Mouse (Mus musculus) C2C12 (cell line): ENCODE results near the gene Mphosph9. TPM values are rescaled to one million over a fixed set of nuclear protein-coding genes. Genes with fewer than 3 reads are reported as not detected.

Experiments used
- H3K27me3 ChIP-seq: one replicate; pipeline ENCODE4 v1.6.1; 2011; ENCODE audit not compliant: control insufficient read depth, insufficient read depth, insufficient read length
- H3K36me3 ChIP-seq: one replicate; pipeline ENCODE4 v1.6.1; 2011; ENCODE audit not compliant: control insufficient read depth, insufficient read depth
- H3K4me3 ChIP-seq: one replicate; pipeline ENCODE4 v1.5.1; 2011; ENCODE audit warnings: mild to moderate bottlenecking, control low read depth; ENCODE audit not compliant: poor library complexity, insufficient read depth, severe bottlenecking
- H3K79me2 ChIP-seq: one replicate; pipeline ENCODE4 v1.6.1; 2011; ENCODE audit not compliant: control insufficient read depth, insufficient read depth
- H3K79me3 ChIP-seq: one replicate; pipeline ENCODE4 v1.6.1; 2011; ENCODE audit warnings: low read depth, control low read depth
- H3ac ChIP-seq: one replicate; pipeline ENCODE3; 2011; ENCODE audit warnings: low read depth; ENCODE audit not compliant: control insufficient read depth, insufficient read length
- CEBPB ChIP-seq: IDR thresholded peaks from one replicate; pipeline ENCODE4 v1.6.1; 2011; ENCODE audit warnings: low read depth, mild to moderate bottlenecking, control low read depth, moderate library complexity
- CTCF ChIP-seq: IDR thresholded peaks from one replicate; pipeline ENCODE4 v1.5.1; 2011; ENCODE audit not compliant: control insufficient read depth, insufficient read depth, insufficient read length
- FOSL1 ChIP-seq: IDR thresholded peaks from one replicate; pipeline ENCODE4 v1.8.0; 2011; ENCODE audit warnings: mild to moderate bottlenecking, low read length; ENCODE audit not compliant: poor library complexity, insufficient read depth, severe bottlenecking
- MAX ChIP-seq: IDR thresholded peaks from one replicate; pipeline ENCODE4 v1.6.1; 2011; ENCODE audit warnings: mild to moderate bottlenecking, control low read depth
- MYOD1 ChIP-seq: IDR thresholded peaks from one replicate; pipeline ENCODE4 v1.6.1; 2011; ENCODE audit warnings: low read depth; ENCODE audit not compliant: control insufficient read depth, insufficient read length
- MYOG ChIP-seq: IDR thresholded peaks from one replicate; pipeline ENCODE4 v1.6.1; 2011; ENCODE audit not compliant: control insufficient read depth, insufficient read length; ENCODE audit errors: extremely low read depth
- USF1 ChIP-seq: IDR thresholded peaks from one replicate; pipeline ENCODE4 v1.6.1; 2011; ENCODE audit warnings: low read depth, mild to moderate bottlenecking, control low read depth, moderate library complexity
- polyA plus RNA-seq: library from polyadenylated mRNA; unstranded; fragments of >200 nt; fragmentation: generic; extraction: Trizol; gene quantifications from one replicate; pipeline ENCODE4 v1.2.1, GENCODE M21; 2012; ENCODE audit warnings: missing spikeins

Gene Mphosph9
- polyA plus RNA-seq, 1 experiment, result 3.1 TPM

- Histone ChIP-seq H3K79me3 (no peaks in the 10 kb centered on the region), H3K79me2 (no peaks in the 10 kb centered on the region), H3K27me3 (no peaks in the 10 kb centered on the region), H3ac (no peak overlapping the region), H3K36me3 (peaks cover 74% of the 10 kb centered on the region), H3K4me3 (no peak overlapping the region)
- no peak for TF ChIP-seq MAX
- no peak for TF ChIP-seq MYOG
- no peak for TF ChIP-seq USF1
- TF ChIP-seq CTCF, result no peak
- TF ChIP-seq CEBPB, result no peak
Observed at GRCm38 (mm10) chr5:124290216-124290615, 37.6 kb downstream of the Mphosph9 start.

- Histone ChIP-seq H3K79me2 (no peaks in the 10 kb centered on the region), H3ac (no peak overlapping the region), H3K27me3 (no peaks in the 10 kb centered on the region), H3K79me3 (no peaks in the 10 kb centered on the region), H3K4me3 (no peak overlapping the region), H3K36me3 (peaks cover 70% of the 10 kb centered on the region)
- no peak for TF ChIP-seq MAX
- no peak for TF ChIP-seq USF1
- TF ChIP-seq MYOG, result no peak
- TF ChIP-seq MYOD1, result no peak
- TF ChIP-seq FOSL1, result no peak
- TF ChIP-seq CEBPB, result no peak
- TF ChIP-seq CTCF, result no peak
Observed at GRCm38 (mm10) chr5:124287616-124288247, 40.0 kb downstream of the Mphosph9 start.

- Histone ChIP-seq H3K27me3 (no peaks in the 10 kb centered on the region), H3ac (no peak overlapping the region), H3K79me3 (no peaks in the 10 kb centered on the region), H3K4me3 (no peak overlapping the region), H3K79me2 (no peaks in the 10 kb centered on the region), H3K36me3 (peaks cover 52% of the 10 kb centered on the region)
- TF ChIP-seq MAX, result no peak
- no peak for TF ChIP-seq CEBPB
- no peak for TF ChIP-seq FOSL1
- no peak for TF ChIP-seq USF1
- TF ChIP-seq MYOD1, result no peak
- no peak for TF ChIP-seq CTCF
- no peak for TF ChIP-seq MYOG
Observed at GRCm38 (mm10) chr5:124284330-124284729, 43.4 kb downstream of the Mphosph9 start.

- H3K27me3 ChIP-seq, result no peaks in the 10 kb centered on the region
- no peaks in the 10 kb centered on the region for H3K79me2 ChIP-seq
- no peaks in the 10 kb centered on the region for H3K79me3 ChIP-seq
- H3ac ChIP-seq, result no peak overlapping the region
- no peak overlapping the region for H3K4me3 ChIP-seq
- H3K36me3 ChIP-seq, result peaks cover 45% of the 10 kb centered on the region
- no peak for TF ChIP-seq USF1
- TF ChIP-seq FOSL1, result no peak
- TF ChIP-seq MYOD1, result no peak
- no peak for TF ChIP-seq CEBPB
- no peak for TF ChIP-seq MAX
- TF ChIP-seq CTCF, result no peak
- TF ChIP-seq MYOG, result no peak
Observed at GRCm38 (mm10) chr5:124282854-124283253, 44.9 kb downstream of the Mphosph9 start.

GRCm38 (mm10) chr5:124270226-124270625 lies 57.5 kb downstream of the Mphosph9 start:
- TF ChIP-seq USF1, result no peak
- no peak for TF ChIP-seq CTCF
- TF ChIP-seq CEBPB, result no peak
- no peak for TF ChIP-seq MAX
- no peak for TF ChIP-seq MYOG
- TF ChIP-seq FOSL1, result no peak
- TF ChIP-seq MYOD1, result no peak
- Histone ChIP-seq H3K79me2 (no peaks in the 10 kb centered on the region), H3K4me3 (no peak overlapping the region), H3ac (no peak overlapping the region), H3K36me3 (peaks cover 16% of the 10 kb centered on the region), H3K79me3 (no peaks in the 10 kb centered on the region), H3K27me3 (no peaks in the 10 kb centered on the region)

GRCm38 (mm10) chr5:124269661-124270060 lies 58.1 kb downstream of the Mphosph9 start:
- no peak overlapping the region for H3K4me3 ChIP-seq
- TF ChIP-seq USF1, result no peak
- no peak for TF ChIP-seq CTCF
- no peak for TF ChIP-seq MYOD1
- no peak for TF ChIP-seq MYOG
- TF ChIP-seq MAX, result no peak
- TF ChIP-seq CEBPB, result no peak
- TF ChIP-seq FOSL1, result no peak
- H3ac ChIP-seq, result no peak overlapping the region
- H3K36me3 ChIP-seq, result peaks cover 17% of the 10 kb centered on the region
- no peaks in the 10 kb centered on the region for H3K79me3 ChIP-seq
- H3K79me2 ChIP-seq, result no peaks in the 10 kb centered on the region
- no peaks in the 10 kb centered on the region for H3K27me3 ChIP-seq
